Mouse (Mus musculus): ENCODE measurements at regions not wholly inside any gene's neighbourhood (a gene's known extent, or its start where the extent isn't known, plus 50 kb on each side); places are given as distances from the start of the nearest gene placed in this dataset.

DNA sequence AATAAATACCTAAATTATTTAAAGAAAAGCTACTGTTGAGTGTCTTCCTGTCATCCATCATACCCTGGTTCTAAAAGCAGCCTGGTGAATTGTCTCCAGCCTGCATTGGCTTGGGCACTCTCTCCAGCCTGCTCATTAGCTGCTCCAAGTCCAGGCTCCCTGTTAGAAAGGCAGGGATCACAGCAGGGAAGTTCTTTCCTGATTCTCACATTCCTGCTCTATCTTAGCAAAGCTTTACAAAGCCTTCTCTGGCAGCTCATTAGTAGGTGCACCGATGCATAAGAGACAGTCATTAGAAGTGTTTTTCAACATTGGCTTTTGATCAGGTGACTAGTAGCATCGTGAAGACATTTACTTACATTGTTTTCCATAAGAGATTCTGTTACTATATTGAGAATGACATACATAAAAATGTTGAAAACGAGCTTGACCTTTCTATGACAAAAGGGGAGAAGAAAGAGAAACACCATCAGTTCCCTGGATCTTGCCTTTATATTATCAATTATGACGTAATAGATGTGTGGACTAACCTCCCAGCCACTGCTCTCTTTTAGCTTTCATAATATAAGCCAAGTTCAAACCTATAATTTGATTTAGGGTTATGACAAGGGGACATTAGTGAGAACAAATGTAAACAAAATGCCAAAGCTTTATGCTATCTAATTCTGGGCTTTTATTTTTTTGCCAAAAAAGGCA, 390.1 kb upstream of the Kcnh7 start:
- TF ChIP-seq CTCF (IDR thresholded peaks at IDR 0.05; ENCODE audit: insufficient read depth, low read length) = no peak
- TF ChIP-seq POLR2A (IDR thresholded peaks at IDR 0.05; ENCODE audit: borderline replicate concordance, extremely low read depth, low read depth, low read length) = no peak

Data from lung, adult 2 months (tissue).